Comparison of ENCODE assay signal across 9 mouse cellular contexts in genomic region chr9:30315172-30315644, GRCm38 (mm10).
DNase-seq lines count a peak whose midpoint lies in the region; ATAC-seq and TF ChIP-seq lines count a peak whose summit lies in the region.
"Had no signal": no experiment of that assay in that cellular context is flagged by ENCODE, and none has a peak within 500 bp of the region (broad histone marks: within the 10 kb centered on the region; RNA-seq: fewer than 3 reads in every experiment).

No protein-coding gene starts in this region.

- H3K4me2 ChIP-seq in forebrain, postnatal 0 days (ENCODE audit: low read depth), result peak overlapping the region; percentile 18
- H3K4me2 ChIP-seq in kidney, embryonic 16.5 days (replicated peaks; ENCODE audit: low read depth, low read length), result peak overlapping the region; percentile 37
- no peak overlapping the region for H3K4me2 ChIP-seq in liver, postnatal 0 days (ENCODE audit: low read depth, low read length)
- H3K4me2 ChIP-seq: limb, embryonic 12.5 days had no signal

- no peak overlapping the region for H3K4me3 ChIP-seq in forebrain, postnatal 0 days (ENCODE audit: low read depth, low read length)
- H3K4me3 ChIP-seq in kidney, embryonic 16.5 days (ENCODE audit: low read length), result peak overlapping the region; percentile 8
- no peak overlapping the region for H3K4me3 ChIP-seq in liver, postnatal 0 days (ENCODE audit: low read depth, low read length)
- H3K4me3 ChIP-seq: limb, embryonic 12.5 days had no signal

- no peak overlapping the region for H3K27ac ChIP-seq in forebrain, postnatal 0 days (ENCODE audit: low read depth, low read length)
- H3K27ac ChIP-seq in kidney, embryonic 16.5 days (ENCODE audit: low read length), result peak overlapping the region; percentile 58; the same call in 1 of the 2 replicates
- H3K27ac ChIP-seq in liver, postnatal 0 days (ENCODE audit: low read depth), result no peak overlapping the region
- H3K27ac ChIP-seq: limb, embryonic 12.5 days had no signal

- no peaks in the 10 kb centered on the region for H3K4me1 ChIP-seq in forebrain, postnatal 0 days (ENCODE audit: insufficient read depth)
- H3K4me1 ChIP-seq in kidney, embryonic 16.5 days (ENCODE audit: insufficient read depth, low read length), result peaks cover 5% of the 10 kb centered on the region; the same call in 1 of the 2 replicates
- no peaks in the 10 kb centered on the region for H3K4me1 ChIP-seq in liver, postnatal 0 days (ENCODE audit: insufficient read depth)

- peak; percentile 81 for TF ChIP-seq CTCF in forebrain, postnatal 0 days (IDR thresholded peaks at IDR 0.05; ENCODE audit: low read depth)
- peak; percentile 47 for TF ChIP-seq CTCF in liver, postnatal 0 days (IDR thresholded peaks at IDR 0.05; ENCODE audit: low read depth)

- H3K9ac ChIP-seq in forebrain, postnatal 0 days, result no peak overlapping the region
- no peak overlapping the region for H3K9ac ChIP-seq in kidney, embryonic 16.5 days (replicated peaks; ENCODE audit: low read length)
- no peak overlapping the region for H3K9ac ChIP-seq in liver, postnatal 0 days (replicated peaks)
- H3K9ac ChIP-seq: limb, embryonic 12.5 days had no signal

- no peaks in the 10 kb centered on the region for H3K36me3 ChIP-seq in forebrain, postnatal 0 days (ENCODE audit: insufficient read depth)
- no peaks in the 10 kb centered on the region for H3K36me3 ChIP-seq in kidney, embryonic 16.5 days (ENCODE audit: insufficient read depth, low read length)
- H3K36me3 ChIP-seq in liver, postnatal 0 days (replicated peaks; ENCODE audit: insufficient read depth, low read length), result no peaks in the 10 kb centered on the region
- H3K36me3 ChIP-seq: limb, embryonic 12.5 days had no signal

- TF ChIP-seq EP300 in liver, postnatal 0 days (IDR thresholded peaks at IDR 0.05; ENCODE audit: low read depth), result no peak

- no peaks in the 10 kb centered on the region for H3K27me3 ChIP-seq in forebrain, postnatal 0 days (ENCODE audit: insufficient read depth, low read length)
- no peaks in the 10 kb centered on the region for H3K27me3 ChIP-seq in kidney, embryonic 16.5 days (ENCODE audit: insufficient read depth, low read length)
- H3K27me3 ChIP-seq in liver, postnatal 0 days (ENCODE audit: insufficient read depth, low read length), result no peaks in the 10 kb centered on the region
- H3K27me3 ChIP-seq: limb, embryonic 12.5 days had no signal

- peak; percentile 58 for ATAC-seq in forebrain, postnatal 0 days
- no peak for ATAC-seq in kidney, embryonic 16.5 days (ENCODE audit: low FRiP score, low TSS enrichment)
- no peak for ATAC-seq in liver, postnatal 0 days

- H3K9me3 ChIP-seq in forebrain, postnatal 0 days (ENCODE audit: low read length), result no peaks in the 10 kb centered on the region
- no peaks in the 10 kb centered on the region for H3K9me3 ChIP-seq in kidney, embryonic 16.5 days (ENCODE audit: low read length)
- H3K9me3 ChIP-seq in liver, postnatal 0 days (ENCODE audit: low read length), result no peaks in the 10 kb centered on the region
- H3K9me3 ChIP-seq: limb, embryonic 12.5 days had no signal

- DNase-seq in kidney, adult 18-20 months, result peak; percentile 10
- no peak for DNase-seq in kidney, adult 11 months
- DNase-seq in adrenal gland, postnatal 4 days (ENCODE audit: low spot score in 2 of 2), result peak; percentile 19 to 23
- peak; percentile 85 for DNase-seq in forebrain, postnatal 0 days
- no peak for DNase-seq in liver, postnatal 0 days
- peak; percentile 77 to 85 for DNase-seq in right cerebral cortex, postnatal 10 days (ENCODE audit: low spot score in 2 of 2)
- no peak for DNase-seq in c-Kit-positive CD71-positive TER-119-positive erythroid progenitor cells, embryonic 14.5 days (ENCODE audit: low spot score)

- 34% methylated on average over 6 of the region's 6 CpGs for WGBS in forebrain, postnatal 0 days
- 29% methylated on average over 6 of the region's 6 CpGs for WGBS in kidney, embryonic 16.5 days
- WGBS in liver, postnatal 0 days (ENCODE audit: insufficient replicate concordance), result 35% methylated on average over 6 of the region's 6 CpGs

Comparison
In these comparisons a context has a peak if more than half of its experiments do, and no peak if none do; other contexts are left out.
1. DNase-seq: peak in kidney, adult 18-20 months (single experiment), adrenal gland, postnatal 4 days (2 of 2), forebrain, postnatal 0 days (single experiment) and right cerebral cortex, postnatal 10 days (2 of 2); none in kidney, adult 11 months (single experiment), liver, postnatal 0 days (single experiment) and c-Kit-positive CD71-positive TER-119-positive erythroid progenitor cells, embryonic 14.5 days (single experiment).